Mouse (Mus musculus): ENCODE data around the gene Btbd9.

DNA sequence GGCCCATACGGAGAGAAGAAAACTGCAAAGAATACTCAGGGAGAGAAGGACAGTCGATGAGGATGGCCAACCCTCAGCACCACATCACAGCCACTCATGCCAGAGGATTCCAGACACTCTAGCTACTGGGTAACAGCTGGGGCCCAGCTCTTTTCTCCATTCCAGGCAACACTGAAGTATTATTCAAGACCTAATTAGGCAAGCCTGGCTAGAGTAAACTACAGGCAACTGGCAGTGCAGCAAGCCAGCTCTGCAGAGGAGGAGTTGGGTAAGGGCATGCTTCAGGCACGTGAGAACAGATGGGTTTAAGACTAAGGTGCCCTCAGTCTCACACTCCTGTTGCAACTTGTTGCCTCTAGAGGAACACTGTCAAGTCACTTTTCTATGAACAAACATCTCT lies 118.0 kb downstream of the Btbd9 start:
- TF ChIP-seq CTCF (IDR thresholded peaks at IDR 0.05; ENCODE audit: control insufficient read depth, insufficient read depth, insufficient read length) (no peak), MYOD1 (IDR thresholded peaks at IDR 0.05; ENCODE audit: control insufficient read depth, insufficient read length, low read depth) (no peak), USF1 (IDR thresholded peaks at IDR 0.05; ENCODE audit: low read depth) (no peak), MYOG (IDR thresholded peaks at IDR 0.05; ENCODE audit: control insufficient read depth, extremely low read depth, insufficient read length) (no peak), CEBPB (IDR thresholded peaks at IDR 0.05; ENCODE audit: low read depth) (no peak)

All from C2C12 (cell line).